Mouse (Mus musculus): ENCODE measurements around the gene Plekha3.

GRCm38 (mm10) chr2:76647883-76648570 lies 27.1 kb upstream of the Plekha3 start, which contains the start of the genes Prkra and Pjvk:
- no peak for TF ChIP-seq EP300 (IDR thresholded peaks at IDR 0.05; ENCODE audit: low read depth)
- no peak for TF ChIP-seq CTCF (IDR thresholded peaks at IDR 0.05; ENCODE audit: low read depth)
